Mouse (Mus musculus): Measurements from ENCODE around the gene Dlgap1.

Dlgap1 gene

DNA sequence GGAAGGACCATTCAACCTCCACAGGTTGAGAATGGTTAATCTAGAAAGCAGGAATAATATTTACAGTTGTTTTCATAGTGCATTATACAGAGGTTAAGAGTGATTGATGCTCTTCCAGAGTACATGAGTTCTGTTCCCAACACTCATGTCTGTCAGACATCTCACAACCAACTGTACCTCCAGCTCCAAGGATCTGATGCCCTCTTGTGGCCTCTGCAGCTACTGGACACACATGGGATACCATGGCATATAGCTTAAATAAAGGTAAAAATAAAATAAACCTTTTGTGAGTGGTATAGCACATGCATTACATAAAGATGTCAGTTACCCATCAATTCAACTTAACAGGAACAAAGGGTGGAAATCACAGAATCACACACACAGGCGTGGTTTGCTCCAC lies 674.3 kb downstream of the Dlgap1 start:
- DNase-seq: no peak

DNA sequence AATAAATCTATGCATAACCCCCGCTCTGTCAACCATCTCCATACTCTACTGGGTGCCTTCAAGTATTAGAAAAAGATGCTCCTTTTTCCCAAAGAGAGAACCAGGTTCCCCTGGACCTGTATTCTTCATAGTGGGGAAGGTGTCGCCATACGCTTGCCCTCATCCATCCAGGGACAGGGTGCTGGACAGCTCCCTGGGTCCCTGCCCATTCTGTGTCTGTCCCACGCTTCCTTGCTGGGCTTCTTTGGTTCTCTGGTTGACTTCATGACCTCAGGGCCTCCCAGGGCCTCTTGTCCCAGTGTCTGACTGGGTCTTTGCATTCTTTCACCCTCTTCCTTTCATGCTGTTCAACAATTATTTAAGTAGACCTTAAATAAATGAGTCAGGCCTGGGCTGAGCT lies 677.8 kb downstream of the Dlgap1 start:
- no peak for DNase-seq

DNA sequence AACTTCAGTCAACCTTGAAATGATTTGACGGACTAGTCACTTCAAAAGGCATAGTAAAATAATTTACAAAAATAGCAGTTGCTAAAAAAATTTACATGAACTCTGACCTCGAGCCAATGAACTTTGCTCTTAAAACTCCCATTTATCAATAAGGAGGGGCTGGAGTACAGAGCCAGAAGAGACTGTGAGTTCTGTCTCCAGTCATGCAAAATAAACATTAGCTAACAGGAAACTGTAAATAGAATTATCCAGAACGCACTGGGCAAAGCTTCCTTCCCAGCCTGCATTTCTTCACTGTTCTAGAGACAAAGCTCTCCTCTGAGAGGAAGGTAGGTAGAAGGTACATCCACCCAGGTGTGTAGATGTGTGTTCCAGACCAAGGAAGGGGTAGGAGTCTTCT lies 692.5 kb downstream of the Dlgap1 start:
- DNase-seq: no peak

DNA sequence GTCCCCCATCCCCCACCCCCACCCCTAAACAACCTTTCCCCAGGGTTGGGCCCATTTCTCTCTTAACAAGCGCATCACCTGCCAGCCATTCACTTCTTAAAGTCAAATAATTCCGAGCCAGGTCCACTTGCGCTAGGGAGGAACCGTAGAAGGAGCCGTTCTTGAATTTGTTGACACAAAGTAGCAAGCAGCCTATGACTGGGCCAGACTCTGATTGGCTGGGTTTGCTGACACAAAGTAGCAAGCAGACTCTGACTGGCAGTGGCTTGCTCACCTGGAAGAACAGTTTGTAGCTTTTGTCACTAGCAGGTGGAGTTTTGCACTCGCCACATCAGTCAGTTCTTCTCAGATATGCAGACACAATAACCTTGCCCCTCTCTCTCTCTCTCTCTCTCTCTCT lies 695.1 kb downstream of the Dlgap1 start:
- no peak for DNase-seq

DNA sequence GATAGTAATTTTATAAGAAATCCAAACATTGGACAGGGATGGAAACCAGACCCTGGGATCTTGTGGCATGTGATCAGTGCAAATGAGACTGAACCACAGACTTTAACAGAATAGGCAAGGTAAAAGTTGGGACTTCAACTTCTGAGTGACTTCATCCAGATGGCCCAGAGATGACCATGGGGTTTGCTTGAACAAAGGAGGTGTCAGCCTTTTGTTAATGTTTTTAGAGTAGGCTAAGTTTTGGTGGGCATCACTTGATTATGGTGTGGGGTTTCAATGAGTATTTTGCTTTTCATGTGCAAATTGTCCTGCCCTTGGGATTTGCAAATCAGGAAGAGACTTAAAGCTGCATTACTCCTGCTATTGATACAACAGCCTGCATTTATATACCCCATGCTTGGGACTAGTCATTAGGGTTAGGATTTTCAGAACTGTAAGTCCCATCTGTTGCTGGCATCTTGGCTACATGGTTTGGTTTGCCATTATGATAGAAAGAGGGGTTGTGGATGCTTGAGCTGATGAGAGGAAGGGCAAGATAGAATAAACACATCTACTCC lies 695.7 kb downstream of the Dlgap1 start:
- no peak for DNase-seq

DNA sequence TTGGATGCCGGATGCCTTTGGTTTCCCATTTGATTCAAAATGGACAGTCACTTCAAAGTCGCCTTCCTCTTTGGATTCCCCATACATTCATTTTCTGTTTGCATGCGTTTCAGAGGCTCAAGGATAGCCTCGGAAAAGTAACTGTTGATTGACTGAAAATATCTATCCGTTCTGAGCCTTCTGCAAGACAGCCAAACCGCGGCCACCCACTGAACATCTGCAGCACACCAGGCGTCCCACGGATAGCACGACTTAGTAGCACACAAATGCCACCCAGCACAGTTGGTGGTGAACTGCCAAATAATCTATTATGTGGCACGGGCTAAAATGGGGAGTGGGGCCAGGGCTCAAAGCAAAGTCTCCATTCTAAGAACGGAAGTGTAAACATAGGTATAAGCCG lies 705.1 kb downstream of the Dlgap1 start:
- DNase-seq: no peak

DNA sequence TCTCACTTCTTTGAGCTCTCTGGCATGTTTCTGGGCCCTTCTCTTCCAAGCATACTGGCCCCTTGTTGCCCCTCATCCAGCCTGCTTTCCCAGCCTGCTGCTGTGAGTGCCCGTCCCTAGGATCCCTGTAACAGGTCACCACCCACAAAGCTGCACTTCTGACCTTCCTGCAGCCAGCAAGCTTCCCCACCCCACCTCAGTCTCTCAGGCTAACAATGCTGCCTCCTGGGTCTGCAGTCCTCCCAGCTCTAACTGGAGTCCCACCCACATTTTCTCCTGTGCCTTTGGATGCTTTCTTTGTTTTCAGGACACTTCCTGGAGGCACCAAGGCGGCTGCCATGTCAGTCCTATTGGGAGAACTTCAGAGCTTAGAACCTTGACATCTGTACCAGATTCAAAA lies 707.6 kb downstream of the Dlgap1 start:
- no peak for DNase-seq

DNA sequence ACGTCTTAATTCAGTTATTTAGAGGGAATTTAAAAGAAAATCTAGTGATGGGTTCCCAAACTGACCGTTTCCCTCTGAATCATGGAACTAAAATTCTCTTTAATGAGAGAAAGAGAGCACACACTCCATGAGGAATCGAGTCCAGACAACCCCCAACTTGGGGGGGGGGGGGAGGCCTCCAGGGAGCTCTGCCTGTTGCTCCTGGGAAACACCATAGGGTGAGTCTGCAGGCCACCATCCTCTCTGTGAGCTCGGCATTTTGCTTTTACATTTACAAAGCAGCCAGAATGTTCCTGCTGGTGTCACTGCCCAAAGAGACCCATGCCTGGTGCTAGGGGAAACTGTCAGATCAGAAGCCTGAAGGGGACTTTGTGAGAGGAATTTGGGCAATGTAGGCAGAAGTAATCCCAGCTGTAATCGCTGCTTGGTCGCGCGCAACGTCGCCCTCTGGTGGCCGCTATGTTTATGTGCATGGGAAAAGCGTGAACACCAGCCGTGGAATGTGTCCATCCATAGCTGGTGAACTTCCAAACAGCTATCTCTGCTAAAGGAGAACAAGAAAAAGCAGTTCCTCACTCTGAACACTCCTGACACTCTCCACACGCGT lies 714.8 kb downstream of the Dlgap1 start:
- DNase-seq: peak; percentile 84

DNA sequence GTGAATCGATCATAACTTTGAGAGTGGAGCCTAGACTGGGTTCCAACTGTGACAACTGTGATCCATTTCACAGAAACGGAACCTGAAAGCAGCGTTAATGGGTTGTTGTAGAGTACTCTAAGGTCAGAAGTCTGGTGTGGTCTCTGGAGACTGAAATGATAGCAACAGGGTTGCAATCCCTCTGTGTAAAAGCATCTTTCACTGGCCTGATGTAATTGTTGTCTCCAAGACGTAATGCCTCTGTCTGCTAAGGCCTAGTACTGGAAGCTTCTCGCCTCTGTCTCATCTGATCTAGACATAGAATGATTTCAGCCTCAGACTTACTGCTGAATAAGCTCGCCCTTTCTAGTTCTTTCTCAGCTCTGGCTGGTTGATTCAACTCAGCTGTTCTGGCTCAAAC lies 721.3 kb downstream of the Dlgap1 start:
- DNase-seq: no peak

DNA sequence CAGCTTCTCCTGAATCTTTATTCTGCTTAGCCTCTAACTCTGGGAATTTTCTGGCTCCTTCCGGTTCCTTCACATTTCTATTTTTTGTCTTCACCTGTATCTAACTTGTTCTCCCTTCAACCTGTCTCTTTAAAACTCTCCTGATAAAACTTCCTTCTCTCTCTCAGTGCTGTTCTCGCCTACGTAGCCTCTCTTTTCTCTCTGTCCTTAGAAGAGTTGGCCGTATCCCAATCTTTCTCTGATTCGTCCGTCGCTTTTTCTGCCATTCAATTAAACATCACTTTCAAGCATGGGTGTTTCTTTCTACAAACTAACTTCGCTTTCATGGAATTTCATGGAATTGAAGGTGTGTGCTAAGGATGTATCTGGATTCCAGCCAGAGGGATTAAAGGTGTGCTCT lies 721.7 kb downstream of the Dlgap1 start:
- DNase-seq: no peak

DNA sequence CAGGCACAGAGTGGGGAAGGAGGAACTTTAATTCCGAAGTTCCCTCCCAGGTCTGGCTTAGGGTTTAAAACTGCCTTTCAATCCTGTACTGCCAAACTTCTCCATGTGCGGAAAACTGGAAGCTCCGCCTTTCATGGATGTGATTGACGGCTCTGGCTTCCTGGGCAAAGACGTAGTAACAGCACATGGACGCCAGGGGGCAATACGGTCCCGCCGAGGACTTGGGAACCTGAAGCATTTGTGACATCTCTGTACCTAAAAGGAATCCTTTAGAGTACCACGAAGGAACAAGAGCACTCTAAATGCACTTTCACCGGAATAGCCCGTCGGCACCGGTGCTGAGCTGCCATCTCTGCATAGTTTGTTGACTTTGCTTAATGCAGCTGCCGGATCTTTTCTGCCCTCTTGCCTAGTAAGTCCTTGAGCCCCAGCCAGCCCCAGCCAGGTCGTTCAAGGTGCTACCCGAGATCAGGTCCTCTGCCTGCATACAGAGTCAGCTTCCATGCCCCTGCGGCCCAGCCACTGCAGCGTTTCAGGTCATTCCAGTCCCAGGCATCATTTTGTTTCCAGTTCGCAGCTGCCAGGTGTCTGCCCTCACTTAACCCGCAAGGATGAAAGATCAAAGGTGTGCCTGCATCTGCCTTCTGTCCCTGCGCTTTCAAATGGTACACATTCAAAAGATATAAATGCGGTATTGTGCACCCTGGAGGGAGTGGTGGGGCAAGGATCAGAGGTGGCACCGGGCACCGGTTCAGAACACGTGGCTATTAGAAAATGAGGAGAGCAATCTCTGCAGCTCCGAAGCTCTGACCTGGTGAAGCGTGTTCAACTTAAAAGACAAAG lies 738.3 kb downstream of the Dlgap1 start:
- DNase-seq: peak; percentile 79

DNA sequence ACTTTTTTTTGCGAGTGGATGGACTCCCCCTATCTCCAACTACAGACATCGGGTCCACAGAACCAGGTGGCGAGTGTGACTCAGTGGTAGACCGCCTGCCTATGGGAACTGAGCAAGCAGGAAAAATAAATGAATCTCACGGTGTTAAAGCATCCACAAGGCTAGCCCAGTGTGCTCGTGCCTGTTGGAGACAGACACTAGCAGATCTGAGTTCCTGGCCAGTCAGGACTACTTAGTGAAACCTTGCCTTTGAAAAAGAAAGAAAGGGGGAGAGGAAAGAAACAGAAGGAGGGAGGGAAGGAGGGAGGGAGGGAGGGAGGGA lies 738.9 kb downstream of the Dlgap1 start:
- no peak for DNase-seq

DNA sequence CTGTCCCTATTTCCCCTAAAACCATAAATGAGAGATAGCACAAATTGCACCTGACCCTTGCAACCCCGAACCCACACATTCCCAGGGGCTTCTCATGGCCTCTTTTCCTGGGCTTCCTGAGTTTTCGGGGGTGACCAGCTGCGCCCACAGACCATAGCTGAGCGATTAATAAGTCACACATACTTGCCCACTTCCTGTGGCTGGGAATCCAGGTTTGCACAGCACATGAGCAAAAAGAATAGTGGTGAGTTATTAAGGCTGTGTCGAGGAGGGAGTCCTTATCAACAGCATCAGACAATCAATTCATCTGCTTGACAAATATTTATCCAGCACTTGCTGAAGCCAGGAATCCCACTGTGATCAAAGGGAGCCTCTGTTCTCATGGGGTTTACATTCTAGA lies 740.7 kb downstream of the Dlgap1 start:
- no peak for DNase-seq

DNA sequence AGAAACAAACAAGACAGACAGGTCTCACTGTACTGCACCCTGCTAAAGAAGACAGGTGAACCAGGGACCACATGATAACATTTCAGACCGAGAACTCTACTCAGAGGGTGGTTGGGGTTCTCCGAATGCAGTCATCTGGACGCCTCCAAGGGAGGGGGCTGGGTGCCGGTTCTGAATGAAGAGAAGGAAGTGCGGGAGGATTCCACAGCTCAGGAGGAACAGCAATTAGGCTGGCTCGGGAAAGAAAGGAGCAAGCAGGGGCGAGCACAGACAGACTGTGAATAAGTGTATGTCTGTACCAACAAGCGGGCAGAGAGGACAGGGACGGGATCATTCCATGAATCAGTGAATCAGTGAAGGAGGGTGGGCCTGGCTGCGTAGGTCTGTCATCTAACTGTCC lies 744.6 kb downstream of the Dlgap1 start:
- DNase-seq: no peak

DNA sequence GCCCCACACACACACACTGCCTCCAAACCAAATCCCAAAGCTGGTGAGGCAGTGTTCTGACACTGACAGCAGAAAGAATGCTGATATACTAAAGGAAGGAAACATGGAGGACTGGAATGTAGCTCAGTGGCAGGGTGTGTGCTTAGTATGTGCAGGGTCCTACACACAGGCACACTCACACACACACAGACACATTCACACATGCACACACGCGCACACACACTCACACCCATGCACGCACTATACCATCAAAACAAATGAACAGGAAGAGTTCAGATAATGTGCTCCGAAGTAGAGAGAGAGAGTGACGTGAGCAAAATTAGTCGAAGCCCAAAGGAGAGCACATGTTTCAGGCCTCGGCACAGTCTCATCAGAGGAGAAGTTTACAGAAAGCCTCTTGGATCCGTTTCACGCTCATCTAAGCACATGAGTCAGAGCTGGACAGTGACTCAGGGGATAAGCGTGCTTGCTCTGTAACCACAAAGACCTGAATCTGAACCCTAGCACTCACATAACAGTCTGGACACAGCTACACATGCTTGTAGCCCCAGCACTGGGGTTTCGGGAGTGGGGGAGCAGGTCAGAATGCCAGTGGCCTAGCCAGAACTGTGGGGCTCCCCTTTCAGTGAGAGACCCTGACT lies 750.9 kb downstream of the Dlgap1 start:
- no peak for DNase-seq

DNA sequence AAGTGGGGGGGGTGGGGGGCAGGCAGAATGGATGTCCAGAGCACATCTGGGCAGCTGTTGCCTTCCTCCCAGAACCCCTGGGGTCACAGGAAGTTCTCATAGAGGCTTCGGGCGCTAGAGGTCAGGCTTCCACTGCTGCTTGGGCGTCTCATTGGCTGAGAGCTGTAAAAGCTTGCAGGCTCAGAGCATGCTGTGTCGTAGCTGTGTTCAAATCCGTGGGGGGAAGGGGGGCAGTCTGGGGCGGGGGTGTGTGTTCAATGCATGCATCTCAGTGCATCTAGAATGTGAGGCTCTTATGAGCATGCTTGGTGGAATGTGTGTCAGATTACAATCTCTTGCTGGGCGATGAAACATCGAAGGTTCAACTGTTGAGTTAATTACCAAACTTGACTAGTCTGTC lies 751.9 kb downstream of the Dlgap1 start:
- DNase-seq: no peak

DNA sequence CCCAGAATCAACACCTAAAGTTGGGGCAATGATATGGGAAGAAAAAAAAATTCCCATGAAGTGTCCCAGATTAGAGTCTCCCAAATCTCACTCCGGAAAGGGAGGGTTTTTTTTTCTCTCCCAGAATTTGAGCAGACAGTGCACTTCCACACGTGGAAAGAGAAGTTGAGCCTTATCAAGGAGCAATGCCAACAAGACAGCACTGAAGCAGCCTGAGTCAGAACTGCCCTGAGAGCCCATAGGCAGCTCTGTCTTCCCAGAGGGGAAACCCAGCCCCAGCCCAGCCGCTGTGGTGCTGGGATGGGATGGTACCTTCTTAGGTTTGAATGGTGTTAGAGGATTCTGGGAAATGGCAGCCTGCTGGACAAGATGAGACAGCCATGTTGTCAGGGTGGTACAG lies 753.3 kb downstream of the Dlgap1 start:
- no peak for DNase-seq

DNA sequence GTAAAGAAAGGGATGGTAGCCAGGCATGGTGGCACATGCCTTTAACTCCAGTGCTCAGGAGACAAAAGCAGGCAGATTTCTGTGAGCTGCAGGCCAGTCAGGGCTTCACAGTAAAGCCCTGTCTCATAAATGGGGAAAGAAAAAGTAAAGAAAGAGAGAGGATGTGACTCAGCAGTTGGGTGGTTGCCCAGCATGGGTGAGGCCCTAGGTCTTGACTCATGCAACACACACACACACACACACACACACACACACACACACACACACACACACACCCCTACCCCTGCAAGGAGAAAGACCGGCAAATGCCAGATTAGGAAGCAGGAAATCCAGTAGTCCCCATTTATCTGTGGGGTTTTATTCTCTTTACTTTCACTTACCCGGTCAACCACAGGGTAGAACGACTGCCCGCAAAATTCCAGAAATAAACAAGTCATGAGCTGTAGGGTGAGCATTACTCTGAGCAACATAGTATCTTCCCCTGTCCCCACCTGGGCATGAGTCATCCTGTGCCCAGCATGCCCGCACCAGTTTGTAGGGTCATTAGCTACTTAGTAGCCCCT lies 759.9 kb downstream of the Dlgap1 start:
- no peak for DNase-seq

DNA sequence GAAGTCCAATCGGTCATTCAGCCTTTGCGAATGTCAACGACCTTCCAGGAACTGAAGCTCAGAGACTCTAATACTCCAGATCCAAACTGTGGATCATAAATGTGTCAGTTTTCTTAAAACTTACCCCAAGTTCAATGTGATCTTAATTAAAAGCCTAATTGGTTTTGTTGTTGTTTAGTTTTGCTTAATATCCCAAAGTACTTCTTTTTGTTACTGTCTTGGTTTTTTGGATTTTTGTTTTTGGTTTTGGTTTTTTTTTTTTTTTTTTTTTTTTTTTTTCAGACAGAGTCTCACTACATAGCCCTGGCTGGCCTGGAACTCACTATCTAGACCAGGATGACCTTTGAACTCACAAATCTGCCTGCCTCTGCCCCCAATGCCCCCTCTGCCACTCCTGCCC lies 765.9 kb downstream of the Dlgap1 start:
- DNase-seq: no peak

DNA sequence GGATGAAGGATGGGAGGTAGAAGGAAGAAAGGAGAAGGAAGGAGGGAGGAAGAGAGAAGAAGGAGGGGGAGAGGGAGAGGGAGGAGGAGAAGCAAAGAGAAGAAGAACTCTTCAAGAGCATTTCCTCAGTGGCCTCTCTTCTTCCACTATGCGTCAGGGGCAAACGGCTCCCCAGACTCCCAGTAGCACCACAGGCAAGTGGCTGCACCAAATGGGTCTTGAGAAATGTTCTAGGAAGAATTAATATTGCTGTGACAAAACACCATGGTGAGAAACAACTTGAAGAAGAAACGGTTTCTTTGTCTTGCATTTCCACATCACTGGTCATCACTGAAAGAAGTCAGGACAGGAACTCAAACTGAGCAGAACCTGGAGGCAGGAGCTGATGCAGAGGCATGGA lies 766.5 kb downstream of the Dlgap1 start:
- DNase-seq: no peak

DNA sequence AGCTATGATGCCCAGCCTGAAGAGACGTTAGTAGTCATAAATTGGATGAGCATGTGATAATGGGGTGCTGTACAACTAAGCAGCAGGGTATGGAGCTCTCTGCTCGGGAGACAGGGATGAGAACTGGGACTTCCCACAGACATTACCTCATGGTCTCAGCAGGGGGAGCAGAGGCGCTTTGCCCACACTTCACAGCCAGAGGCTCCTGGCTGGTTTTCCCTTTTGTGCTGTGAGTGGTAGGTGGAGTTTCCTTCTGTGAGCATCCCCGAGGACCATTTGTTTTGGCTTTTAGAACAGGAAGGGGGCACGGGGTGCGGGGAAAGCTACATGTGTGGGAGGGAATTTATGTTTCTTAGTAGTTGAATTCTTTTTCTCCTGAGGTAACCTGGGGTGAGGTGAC lies 768.6 kb downstream of the Dlgap1 start:
- DNase-seq: no peak

DNA sequence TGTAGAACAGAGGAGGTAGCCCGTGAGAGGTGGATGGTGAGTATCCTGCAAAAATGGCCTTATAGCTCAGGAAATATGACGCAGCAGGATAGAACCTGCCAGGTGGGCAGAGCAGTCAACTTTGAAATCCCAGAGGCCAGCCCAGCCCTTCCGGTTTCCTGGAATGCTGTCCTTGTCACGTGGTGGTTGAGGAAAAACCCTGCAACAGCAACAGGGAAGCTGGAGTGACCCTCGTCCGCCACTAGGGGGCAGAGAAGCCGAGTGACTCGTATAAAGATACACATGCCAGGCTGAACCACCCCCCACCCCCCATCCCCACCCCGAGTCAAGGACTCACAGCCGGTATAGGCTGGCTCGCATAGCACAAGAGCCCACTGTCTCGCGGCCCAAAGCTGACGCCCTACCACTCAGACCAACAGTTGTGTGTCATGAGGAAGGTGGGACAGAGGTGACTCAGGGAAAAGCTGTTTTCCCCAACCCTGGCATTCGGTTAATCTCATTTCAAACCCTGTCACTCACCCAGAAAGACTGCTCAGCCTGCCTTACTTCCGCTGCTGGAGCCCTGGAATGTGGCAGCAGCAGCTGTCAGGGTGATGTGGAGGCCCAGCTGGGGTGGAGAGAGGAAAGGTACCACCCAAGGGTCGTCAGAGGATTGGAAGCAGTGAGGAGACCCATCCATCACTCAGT lies 769.4 kb downstream of the Dlgap1 start:
- DNase-seq: peak; percentile 38

DNA sequence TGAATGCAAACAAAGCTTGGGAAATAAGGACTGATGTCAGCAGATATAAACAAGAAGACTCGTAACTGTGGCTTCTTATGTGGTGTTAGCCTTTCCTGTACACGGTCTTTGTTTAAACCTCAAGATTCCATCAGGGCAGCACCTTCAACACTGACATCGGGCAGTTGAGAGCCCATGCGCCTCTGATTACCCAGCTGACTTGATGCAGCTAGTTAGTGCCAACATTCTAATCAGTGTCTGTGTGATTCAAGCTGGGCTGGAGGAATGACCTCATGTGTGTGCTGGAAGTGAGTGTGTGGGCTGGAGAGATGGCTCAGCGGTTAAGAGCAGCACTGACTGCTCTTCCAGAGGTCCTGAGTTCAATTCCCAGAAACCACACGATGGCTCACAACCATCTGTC lies 770.5 kb downstream of the Dlgap1 start:
- no peak for DNase-seq

All from cerebellum, adult 8-10 months (tissue).